Mouse (Mus musculus): ENCODE measurements around the gene Sirpb1a.
"Not testable (repeated sequence)": the region's sequence is repeated elsewhere in the genome, so short reads cannot be mapped to it uniquely, and the experiment has no call there.

The Sirpb1a gene

DNA sequence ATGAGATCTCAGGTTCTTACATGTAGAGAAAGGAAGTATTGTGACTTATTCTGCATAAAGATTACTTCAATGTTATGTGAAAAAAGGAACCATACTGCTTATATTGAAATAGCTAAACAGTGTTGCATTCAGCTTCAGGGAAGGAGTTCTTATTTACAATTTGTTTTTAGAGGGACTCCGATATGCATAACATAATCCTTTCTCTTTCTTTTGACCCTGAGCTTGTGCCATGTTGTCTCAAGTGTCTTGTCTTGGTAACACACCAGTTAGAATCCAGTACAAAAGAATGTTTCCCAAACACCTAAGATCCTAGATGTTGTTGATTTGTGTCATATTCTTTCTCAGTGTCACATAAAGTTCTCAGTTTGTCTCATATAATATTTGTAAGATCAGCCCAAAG, at the start of gene Sirpb1a:
Gene Sirpb1a (minus strand): TSS at position 74 of the 400 bp plus-strand sequence.
- DNase-seq, result not testable (repeated sequence)

DNA sequence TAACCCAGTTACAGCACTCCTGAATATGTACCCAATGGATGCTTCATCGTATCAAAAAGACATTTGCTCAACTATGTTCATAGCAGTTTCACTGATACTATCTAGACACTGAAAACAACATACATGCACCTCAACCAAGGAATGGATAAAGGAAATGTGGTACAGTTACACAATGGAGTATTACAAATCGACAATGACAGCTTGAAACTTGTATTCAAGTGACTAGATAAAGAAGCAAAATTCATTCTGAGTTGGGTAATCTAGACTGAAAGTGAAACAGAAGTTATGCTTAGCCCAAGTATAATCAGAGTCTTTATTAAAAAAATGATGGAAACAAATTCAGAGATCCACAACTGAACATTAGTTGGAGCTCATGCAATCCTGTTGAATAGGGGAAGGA, 48.5 kb upstream of the Sirpb1a start:
- DNase-seq, result not testable (repeated sequence)

DNA sequence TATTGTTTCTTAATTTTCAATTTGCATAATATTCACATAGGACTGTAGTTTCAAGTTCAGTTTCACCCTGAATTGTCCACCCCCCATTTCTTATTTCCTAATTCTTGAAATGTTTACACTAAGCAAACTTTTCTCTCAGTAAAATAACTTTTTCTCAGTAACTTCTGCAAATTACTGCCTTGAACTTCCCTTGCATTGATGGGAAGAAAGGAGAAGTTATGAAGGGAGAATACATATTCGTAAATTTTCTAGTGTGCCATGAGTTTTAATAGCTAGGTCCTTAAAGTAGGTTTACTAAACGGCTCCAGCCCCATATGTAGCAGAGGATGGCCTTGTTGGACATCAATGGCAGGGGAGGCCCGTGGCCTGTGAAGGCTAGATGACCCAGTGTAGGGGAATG, 43.8 kb upstream of the Sirpb1a start:
- DNase-seq, result not testable (repeated sequence)

DNA sequence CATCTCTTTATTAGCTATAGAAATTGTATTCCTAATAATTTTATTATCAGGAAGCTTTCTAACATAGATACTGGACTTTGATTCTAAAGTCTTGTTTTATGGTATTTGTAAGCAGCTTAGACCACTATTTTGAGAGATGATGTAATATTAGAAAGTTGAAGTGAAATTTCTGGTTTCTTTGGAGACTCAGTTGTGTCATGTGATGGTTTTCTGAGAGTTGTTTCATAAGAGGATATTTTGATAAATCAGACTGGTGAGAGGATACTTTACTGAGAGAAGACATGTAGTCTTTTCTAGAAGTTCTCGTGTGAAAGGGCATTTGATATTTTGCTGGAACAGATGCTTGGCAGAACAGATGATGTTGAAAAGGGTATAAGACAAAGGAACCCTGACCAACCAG, 17.6 kb upstream of the Sirpb1a start:
- DNase-seq, result not testable (repeated sequence)

DNA sequence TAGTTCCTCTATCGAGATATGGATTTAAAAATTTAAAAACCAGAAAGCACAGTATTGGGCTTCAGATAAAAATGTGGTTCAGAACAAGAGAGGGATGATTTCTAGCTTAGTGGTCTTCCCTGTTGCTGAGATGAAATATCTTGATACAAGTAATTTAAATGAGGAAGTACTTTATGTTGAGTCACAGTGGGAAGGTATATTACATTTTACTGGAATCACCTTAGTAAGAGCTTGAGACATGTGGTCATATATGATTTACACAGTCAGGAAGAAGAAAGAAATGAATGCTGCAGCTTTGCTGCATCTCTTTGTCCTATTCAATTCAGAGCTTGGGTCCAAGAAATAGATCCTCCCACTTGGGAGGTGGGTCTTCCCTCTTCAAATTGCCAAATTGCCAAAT, 13.5 kb upstream of the Sirpb1a start:
- DNase-seq, result not testable (repeated sequence)

DNA sequence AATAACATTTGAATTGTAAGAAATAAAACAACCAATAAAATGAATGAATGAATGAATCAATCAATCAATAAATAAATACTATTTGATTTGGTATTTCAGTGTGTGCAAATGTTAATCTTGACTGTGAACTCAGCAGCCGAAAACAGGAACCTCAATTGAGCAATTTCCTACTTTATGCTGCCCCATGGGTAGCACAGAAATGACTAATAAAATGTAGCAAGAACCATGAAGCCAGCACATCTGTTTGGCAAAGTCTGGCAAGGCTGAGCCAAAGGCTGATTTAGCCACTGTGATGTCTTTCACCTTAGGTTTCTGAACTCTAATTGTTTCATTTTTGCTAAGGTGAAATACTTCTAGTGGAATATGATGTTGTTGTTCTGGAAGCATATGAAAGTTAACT, 1.6 kb upstream of the Sirpb1a start:
- DNase-seq, result no peak

DNA sequence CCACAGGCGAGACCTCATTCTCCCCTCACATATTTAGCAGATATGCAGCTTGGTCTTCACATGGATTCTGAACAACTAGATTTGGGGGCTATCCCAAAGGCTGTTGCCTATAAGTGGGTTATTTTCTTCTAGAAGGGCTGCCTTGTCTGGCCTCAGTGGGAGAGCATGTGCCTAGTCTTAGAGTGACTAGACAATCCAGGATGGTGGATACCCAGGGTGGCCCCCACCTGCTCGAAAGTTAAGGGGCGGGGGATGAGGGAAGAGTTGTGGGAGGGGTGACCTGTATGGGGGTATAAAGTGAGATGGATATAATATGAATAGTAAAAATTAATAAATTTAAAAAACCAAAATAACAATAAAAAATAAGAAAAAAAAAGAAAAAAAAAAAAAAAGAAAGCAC, 70.6 kb downstream of the Sirpb1a start:
- DNase-seq, result not testable (repeated sequence)

DNA sequence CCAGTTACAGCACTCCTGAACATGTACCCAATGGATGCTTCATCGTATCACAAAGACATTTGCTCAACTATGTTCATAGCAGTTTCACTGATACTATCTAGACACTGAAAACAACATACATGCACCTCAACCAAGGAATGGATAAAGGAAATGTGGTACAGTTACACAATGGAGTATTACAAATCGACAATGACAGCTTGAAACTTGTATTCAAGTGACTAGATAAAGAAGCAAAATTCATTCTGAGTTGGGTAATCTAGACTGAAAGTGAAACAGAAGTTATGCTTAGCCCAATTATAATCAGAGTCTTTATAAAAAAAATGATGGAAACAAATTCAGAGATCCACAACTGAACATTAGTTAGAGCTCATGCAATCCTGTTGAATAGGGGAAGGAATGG, 76.0 kb downstream of the Sirpb1a start:
- not testable (repeated sequence) for DNase-seq

DNA sequence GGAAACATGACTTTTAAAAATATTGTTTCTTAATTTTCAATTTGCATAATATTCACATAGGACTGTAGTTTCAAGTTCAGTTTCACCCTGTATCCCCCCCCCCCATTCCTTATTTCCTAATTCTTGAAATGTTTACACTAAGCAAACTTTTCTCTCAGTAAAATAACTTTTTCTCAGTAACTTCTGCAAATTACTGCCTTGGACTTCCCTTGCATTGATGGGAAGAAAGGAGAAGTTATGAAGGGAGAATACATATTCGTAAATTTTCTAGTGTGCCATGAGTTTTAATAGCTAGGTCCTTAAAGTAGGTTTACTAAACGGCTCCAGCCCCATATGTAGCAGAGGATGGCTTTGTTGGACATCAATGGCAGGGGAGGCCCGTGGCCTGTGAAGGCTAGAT, 80.7 kb downstream of the Sirpb1a start:
- not testable (repeated sequence) for DNase-seq

DNA sequence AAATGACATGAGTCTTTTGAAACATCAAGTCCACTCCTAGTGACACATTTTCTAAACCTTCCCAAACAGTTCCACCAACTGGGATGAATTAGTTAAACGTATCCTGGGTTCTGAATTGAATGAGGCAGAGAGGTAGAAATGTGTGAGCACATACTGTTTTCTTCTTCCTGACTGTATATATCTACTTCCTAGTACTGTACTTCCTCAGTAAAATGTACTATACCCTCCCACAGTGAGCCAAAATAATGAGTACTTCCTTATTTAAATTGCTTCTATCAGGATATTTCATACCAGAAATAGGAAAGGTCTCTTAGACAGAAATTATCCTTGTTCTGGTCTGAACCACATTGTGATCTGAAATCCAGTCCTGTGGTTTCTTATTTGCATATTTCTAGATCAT, 86.0 kb downstream of the Sirpb1a start:
- no peak for DNase-seq

DNA sequence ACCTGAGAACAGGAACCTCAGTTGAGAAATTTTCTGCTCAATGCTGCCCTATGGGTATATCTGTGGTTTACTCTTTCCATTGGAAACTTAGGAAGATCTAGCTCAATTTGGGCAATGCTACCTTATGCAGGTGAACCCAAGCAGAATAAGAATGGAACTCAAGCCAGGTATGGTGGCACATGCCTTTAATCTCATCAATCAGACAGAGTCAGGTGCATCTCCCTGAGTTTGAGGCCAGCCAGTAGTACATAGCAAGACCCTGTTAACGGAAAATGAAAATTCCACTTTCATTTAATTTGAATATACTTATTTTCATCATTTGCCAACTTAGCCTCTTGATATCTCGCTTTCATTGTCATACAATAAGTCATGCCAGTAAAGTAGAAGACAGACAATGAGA, 92.1 kb downstream of the Sirpb1a start:
- DNase-seq, result no peak

DNA sequence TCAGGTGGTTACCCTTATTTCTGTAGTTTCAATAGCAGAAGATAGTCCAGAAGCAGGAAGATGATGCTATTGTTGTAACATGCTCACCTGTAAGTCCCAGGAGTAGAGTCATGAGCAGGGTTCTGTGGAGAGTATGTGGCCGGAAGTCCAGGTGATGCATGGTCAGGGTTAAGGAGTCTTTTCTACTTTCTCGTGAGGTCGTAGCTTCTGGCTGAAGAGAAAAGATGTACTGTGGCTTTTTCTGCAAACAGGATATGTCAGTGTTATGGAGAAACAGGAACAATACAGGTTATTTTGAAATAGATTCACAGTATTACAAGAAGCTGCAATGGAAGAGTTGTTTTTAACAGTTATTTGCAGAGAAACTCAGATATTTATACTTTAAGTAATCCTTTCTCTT, 94.3 kb downstream of the Sirpb1a start, which contains the start of gene Gm9733:
Gene Gm9733 (minus strand): TSS at position 240 of the 400 bp plus-strand sequence.
- DNase-seq, result no peak

DNA sequence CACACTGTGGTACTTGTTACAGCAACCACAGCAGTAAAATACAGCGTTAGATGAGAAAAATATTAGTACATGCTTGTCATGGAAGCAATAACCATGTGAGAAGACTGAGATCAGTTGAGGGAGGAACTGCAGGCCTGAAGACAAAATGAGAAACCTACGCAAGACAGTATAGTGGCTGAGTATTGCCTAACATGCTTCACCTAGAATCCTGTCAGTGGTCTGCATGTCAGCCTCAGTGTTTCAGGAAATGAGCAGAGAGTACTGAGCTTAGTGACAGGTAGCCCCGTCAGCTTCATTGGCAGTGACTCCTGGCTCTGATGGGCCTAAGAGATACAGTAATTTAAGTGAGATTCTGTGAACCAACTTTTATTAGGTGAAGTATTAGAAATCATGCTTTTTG, 94.8 kb downstream of the Sirpb1a start:
- DNase-seq, result no peak

DNA sequence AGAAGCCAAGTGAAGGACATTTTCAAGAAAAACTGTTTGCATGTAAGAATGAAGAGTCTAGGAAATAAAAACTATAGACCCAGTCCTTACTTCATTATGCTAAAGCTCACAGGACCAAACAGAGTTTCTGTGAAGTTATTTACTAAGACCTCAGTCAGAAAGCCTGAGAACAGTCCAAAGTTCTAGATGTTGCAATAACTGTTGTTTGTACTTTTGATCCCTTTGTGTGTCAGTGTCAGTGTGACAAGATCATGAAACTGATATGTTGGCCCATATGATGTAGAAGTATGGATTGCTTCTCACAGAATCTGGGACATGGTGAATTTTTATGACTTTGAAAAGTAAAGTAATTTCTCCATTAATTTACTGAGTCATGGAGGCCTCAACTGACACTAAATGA, 96.8 kb downstream of the Sirpb1a start:
- no peak for DNase-seq

All from spleen, adult 18-20 months (tissue).